Mouse (Mus musculus): ENCODE measurements at regions not wholly inside any gene's neighbourhood (a gene's known extent, or its start where the extent isn't known, plus 50 kb on each side); places are given as distances from the start of the nearest gene placed in this dataset.
"Not testable (repeated sequence)": the region's sequence is repeated elsewhere in the genome, so short reads cannot be mapped to it uniquely, and the experiment has no call there.

DNA sequence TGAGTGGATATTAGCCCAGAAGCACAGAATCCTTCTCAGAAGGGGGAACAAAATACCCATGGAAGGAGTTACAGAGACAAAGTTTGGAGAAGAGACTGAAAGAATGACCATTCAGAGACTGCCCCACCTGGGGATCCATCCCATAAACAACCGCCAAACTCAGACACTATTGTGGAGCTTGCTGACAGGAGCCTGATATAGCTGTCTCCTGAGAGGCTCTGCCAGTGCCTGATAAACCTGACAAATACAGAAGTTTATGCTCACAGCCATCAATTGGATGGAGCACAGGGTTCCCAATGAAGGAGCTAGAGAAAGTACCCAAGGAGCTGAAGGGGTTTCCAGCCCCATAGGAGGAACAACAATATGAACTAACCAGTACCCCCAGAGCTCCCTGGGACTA, 254.1 kb upstream of the Nr5a2 start:
- not testable (repeated sequence) for DNase-seq

DNA sequence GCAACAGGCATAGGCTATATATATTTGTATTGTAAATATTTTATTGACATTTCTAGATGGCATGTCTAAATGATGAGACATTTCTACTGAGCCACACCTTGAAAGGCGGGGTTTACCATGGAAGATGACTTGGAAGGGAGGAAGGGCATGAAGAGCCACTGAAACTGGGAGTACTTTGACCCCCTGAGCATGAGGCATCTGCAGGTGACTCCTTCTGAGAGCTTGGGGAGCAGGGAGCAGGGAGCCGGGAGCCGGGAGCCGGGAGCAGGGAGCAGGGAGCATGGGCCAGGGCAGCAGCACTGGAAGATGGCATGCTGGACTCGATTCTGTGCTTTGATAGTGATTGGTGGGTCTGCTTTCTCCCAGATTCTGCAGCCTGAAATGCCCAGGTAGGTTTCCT, 253.5 kb upstream of the Nr5a2 start:
- DNase-seq = no peak

DNA sequence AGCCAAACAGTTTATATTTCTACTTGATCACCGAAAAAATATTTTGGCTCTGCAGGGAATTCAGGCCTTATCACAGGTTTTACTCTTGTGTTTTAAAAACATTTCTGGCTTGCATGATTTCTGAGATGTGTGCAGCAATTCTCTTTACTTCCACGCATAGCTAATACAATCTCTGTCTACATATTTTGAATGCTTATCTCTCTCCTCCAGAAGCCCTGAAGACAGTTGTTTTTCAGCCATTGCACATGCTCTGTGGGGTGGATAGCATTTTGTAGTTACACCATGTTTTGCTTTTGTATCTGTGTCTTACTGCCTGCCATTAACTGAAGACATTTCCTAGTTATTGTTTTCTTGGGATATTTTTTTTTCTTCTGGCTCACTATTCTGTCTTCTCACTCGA, 252.6 kb upstream of the Nr5a2 start:
- DNase-seq = no peak

DNA sequence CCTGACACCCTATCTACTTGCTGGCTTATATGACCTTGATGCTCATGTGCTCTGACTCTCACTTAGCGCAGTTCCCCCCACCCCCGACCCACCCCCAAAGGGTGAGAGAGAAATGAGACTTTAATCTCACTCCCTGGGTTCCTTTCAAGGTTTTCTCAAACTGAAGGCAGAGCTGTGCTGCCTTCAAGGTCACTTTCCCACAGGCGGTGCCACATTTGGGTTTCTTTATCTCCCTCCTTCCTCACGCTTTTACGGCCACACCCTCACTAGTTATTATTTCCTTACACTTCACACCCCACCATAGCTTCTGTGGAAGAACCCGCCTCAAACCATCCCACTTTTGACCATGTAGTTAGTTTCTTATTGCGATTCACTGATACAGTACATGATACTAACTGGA, 244.1 kb upstream of the Nr5a2 start:
- no peak for DNase-seq

DNA sequence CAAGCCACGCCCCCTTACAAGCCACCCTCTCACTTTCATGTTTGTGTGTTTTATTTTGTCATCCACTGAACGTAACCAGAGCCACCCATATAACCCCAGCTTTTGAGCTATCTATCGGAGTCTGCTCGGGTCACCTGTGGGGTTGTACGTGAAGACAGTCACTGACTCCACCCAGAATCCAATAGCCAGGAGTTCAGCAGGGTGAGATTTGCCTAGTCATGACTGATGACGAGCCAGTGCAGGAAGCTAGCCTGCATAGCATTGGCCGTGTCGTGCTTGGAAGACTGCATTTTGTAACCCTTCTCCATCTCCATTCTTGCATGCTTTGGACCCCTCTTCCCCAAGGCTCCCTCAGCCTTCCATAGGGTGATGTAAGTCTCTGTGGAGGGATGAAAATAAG, 243.3 kb upstream of the Nr5a2 start:
- no peak for DNase-seq

DNA sequence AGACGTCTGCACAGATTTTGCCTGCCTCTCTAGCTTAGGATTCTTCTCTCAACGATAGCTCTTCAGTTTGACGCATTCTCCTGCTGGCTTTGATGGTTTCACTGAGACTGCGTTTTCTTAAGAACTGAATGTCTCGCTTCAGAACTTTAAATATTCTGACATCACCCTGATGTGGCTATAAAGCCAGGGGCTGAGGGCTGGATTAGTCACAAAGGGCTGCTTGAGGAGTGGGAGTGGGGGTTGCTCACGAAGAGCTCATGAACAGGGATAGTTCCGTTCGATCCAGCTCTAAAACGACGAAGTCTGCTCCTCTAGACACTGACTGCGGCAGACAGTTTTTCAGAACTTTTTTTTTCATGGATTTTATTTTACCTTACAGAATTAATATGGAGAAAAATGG, 240.7 kb upstream of the Nr5a2 start:
- DNase-seq = no peak

DNA sequence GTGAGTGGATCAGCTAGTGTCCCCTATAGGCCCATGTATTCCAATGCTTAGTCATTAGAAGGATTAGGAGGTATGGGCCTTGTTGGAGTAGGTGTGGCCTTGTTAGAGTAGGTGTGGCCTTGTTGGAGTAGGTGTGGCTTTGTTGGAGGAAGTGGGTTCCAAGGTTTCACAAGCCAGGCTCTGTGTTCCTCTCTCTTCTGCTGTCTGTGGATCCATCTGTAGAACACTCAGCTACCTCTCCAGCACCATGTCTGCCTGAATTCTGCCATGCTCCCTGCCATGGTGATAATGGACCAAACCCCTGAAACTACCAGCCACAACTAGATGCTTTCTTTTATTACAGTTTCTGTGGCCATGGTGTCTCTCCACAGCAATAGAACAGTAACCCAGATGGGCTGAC, 235.7 kb upstream of the Nr5a2 start:
- DNase-seq = no peak

DNA sequence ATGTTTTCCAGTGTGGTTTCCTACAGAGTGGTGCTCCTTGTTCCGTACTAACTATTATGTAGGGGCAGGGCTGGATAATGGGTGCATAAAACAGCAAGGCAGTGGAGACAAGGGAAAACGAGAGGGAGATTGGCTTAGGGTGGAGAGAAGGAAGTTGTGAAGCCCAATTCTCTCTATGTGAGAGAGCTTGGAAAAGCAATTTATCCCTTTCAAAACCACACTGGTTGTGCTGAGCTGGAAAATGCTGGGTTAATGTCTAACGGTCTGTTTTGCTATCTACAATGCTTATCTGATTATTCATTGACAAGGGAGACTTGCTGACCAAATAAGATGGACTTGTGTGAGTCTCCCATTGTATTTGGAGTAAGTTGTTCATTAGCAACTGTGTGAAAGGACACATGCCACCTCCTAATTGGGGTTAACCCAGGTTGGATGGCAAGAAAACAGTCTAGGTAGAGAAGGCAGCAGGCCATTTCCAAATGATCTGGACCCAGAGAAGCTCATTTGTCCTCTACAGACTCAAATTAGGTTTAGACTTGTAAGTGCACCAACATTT, 234.9 kb upstream of the Nr5a2 start:
- no peak for DNase-seq

DNA sequence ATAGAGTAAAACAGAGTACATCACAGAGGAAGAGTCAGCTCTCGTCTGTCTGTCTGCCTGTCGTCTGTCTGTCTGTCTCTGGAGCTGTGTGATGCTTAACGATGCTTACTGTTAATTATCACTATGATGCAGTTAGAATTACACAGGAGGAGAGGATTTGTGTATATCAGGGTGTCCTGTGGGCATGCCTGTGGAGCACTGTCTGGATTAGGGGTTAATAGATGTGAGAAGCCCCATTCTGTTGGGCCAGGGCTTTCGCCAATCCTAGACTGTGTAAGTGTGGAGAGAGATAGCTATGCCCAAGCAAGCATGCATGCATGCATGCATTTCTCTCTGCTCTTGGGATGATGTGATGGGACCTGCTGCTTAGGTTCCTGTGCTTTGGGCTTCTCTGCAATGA, 218.0 kb upstream of the Nr5a2 start:
- no peak for DNase-seq

DNA sequence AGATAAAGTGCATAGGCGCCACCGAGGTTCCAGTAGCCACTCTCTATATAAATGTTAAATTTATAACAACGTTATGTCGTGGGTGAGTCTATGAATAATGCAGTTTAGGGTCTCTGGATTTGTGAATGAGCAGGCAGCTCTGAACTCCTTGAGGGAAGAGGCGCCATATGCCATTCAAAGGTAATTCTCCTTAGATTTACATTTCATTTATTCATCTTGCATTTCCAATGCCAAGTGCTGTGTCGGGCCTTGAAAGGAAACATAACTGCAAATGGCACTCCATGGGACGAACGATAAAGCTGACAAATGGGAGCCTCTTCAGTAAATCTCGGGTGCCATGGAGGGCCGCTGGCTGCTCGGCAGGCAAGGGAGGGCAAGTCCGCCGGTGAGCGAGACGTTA, 216.4 kb upstream of the Nr5a2 start:
- no peak for DNase-seq

DNA sequence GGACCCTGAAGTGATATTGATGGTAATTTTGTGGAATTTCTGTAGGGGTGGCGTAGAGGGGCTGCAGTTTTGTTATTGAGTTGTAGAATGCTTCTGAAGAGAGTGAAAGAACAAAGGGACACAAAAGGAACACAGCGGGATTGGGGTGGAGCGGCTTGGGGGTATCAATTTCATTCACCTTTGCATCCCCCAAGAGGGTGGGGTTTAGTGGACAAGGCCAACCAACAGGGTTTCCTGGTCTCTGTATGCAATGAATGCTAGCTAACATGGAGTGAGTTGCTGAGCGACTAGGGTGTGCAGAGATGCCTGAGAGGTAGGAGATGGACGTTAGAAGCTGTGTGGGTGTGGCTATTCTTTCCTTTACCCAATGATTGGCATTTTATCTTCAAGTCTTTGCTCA, 213.8 kb upstream of the Nr5a2 start:
- DNase-seq = no peak

DNA sequence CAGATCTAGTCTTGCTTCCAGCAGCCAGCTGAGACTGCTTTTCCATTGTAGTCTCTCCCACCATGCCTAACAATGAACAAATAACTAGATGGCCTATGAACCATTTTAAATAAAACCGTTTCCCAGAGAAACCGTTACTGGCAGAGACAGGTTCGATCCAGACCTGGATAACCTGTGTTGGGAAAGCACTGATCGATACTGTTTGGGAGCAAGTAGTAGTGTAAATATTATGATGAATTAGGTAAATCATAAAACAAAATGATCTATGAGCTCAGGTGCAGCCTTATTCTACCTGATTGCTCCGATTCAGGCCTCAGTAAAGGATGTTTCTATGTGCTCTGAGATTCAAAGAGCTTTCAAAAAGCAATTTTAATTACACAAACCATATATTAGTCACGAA, 211.9 kb upstream of the Nr5a2 start:
- no peak for DNase-seq

DNA sequence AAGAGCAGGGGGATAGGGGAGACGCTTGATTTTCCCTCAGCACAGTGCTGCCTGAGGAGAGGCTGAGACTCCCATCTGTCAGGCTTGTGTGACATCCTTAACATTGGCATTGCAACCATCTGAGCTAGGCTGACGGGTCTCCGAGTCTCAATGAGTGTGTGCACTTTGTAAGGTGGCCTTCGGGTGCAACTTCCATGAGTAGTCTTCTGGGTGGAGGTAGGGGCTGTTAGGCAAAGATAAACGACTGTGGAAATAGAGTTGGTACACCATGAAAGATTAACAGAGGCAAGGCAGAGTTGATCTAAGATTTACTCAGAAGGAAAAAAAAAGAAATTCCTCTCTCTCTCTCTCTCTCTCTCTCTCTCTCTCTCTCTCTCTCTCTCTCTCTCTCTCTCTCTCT, 211.2 kb upstream of the Nr5a2 start:
- no peak for DNase-seq

DNA sequence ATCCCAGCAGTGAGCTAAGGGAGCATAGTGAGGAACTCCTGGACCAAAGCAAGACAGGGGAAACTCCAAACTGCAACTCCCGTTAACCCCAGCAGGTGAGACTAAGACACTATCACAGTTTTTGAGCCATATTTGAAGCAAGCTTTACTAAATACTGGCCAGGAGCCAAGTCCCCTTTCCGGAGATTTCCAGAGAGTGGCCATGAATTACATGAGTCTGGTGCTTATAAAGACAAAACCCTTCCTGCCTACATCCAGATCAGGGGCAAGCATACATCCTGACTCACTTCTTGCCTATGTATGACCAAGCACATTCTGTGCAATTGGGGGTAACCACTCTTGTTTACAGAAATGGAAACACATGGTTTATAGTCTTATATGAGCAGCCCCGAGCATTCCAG, 187.6 kb upstream of the Nr5a2 start:
- DNase-seq = no peak

DNA sequence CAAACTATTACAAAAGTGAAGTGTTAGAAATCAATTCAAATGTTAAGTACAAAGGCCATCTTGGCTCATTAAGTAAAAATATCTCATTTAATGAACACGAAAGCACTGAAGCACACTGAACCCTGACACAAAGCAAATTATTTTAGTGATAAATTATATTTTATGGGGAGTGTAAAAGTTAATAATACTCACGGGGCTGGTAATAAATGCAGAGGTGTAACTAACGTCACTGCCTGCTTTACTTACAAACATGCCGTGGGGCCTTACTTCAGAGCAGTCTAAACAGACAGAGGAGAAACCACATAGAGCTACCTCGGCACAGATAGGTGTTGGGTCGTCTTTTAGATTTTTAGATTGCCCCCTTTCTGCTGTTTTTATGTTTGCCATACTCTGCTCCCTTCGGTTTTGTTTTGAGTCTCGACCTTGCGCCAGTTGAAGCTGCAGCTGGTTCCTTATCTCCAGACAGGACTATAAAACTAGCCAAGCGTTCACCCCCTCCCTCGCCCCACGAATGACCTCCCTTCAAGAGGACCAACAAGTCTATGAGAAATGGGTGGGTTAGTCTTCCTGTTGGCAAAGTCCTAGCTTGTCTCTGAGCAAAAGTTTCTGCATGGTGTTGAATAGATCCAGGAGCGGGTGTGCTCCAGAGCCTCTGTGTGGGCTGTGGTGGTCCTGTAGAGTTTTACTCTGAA, 181.8 kb upstream of the Nr5a2 start:
- no peak for DNase-seq

DNA sequence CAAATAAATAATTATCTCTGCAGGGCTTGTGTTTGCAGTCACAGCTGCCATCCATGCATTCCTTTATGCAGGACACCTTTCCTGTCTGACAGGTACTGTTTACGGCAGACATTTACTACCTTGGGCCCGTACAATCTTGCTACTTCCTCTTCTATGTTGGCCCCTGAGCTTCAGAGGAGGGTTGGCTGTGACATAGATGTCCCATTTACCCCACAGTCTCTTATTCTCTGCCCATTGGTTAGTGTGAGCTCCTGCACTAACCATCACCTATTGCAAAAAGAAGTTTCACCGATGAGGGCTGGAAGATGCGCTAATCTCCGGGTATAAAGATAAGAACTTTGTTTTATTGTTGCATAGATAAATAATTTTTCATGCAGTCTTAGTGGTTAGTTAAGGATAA, 181.1 kb upstream of the Nr5a2 start:
- DNase-seq = no peak

DNA sequence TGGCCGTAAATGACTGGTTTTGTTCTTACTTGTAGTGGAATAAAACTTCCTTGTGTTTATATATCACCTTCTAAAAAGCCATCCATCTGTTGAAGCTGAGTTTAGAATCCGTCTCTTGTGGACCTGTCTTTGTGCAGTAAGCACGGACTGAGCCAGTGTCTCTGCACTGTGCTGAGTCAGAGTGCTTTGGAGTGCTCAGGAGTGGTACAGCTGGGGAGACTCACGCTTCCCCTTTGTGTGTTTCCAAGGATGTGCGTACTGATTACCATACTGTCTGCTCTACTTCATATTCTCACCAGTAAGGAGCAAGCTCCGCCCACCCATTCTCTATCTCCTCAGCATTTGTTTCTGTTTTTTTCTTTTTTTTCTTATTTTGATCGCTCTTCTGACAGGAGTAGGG, 175.9 kb upstream of the Nr5a2 start:
- no peak for DNase-seq

DNA sequence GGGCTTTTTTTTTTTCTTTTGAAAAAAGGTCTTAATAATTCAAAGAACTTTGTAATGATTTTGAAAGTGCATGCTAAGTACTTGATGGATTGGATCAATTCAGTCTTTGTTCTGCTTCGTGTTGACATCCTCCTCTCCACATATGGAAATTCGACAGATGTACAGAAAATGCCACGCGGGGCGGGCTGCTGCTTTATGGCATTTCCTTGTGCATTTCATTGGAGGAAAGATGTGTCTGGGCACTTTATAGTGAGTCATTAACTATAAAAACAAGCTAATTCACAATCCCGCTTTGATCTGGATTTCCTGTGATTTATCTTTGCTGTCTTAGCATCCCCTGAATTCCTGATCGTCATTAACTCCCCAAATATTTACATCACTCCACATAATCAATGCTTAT, 173.5 kb upstream of the Nr5a2 start:
- DNase-seq = no peak

DNA sequence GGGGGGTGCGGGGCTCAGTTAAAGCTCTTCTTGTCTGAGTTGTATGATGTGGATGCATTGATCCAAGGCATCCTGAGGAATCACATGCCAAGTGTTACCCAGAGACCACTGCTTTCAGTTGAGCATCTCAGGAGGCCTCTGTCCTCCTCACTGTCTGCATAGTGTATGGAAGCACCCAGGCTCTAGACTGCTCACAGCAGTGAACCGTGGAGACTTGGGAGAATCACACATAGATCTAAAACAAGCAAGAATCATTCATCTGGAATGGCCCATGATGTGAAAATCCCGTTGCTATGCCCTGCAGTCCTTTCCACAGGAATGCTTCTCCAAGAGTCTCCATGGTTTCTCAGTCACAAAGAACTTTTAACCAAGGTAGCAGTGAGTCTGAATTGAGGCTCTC, 170.0 kb upstream of the Nr5a2 start:
- DNase-seq = no peak

DNA sequence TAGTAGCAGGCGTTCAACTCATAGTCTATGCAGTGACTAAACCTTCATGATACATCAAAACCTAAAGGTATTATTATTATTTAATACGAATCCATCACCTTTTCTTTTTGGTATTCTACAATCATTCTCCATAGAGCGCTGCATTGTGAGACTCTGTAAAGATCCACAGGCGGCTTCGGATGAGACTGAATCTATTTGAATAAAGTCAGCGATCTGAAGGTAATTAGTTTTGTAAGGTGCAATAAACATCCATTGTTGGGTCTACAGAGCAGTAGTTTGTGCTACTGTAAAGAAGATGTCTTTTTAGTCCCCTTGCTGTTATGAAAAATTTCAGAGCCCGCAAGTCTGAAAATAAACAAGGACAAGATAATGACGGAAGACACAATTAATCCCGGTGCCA, 168.9 kb upstream of the Nr5a2 start:
- no peak for DNase-seq

DNA sequence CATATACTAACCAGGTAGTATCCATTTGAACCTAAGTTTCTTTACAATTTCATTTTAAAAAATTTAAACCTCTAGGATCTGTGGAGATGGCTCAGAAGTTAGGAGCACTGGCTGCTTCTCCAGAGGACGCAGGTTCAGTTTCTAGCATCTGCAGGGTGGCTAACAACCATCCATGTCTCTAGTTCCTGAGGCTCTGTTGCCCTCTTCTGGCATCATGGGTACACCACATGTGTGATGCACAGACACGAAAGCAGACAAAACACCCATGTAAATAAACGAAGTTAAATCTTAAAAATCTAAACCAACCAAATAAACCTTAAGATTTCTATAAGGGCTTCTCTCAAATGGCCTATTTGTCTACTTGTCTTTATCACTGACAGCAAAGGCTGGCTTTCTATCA, 157.6 kb upstream of the Nr5a2 start:
- no peak for DNase-seq

DNA sequence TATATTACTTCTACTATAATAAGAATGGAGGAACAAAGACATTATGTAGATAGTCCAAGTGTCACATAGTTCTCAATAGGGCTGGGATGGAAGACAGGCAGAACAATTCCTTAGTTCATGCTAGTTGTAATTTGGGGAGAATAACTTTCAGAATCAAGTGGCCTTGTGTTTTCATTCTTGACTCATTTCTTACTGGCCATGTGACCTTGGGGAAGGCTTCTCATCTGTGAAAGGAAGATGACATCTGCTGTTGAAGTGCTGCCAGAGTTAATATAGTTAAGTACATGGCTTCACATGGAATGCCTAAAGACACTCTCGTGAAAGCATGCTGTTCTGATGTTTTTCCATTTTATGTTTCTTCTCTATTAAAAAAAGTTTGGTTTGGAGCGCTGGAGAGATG, 146.2 kb upstream of the Nr5a2 start:
- DNase-seq = no peak

DNA sequence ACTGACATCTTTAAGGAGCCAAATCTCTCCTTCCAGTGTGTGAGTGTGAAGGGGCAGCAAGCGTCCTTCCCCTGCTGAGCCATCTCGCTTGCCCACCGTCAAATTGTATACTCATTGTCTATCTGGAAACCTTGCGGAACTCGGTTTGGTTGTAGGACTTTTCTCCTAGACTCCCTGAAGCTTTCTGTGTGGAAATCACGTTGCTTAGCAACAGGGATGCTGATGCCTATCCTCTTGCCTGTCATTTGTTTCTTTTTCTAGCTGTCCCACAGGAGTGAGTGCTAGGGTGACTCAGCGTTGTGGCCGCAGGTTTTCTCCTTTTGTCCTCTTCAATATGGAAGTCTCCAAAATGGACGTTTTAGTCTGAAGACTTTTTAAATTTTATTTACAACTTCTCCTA, 131.5 kb upstream of the Nr5a2 start:
- DNase-seq = no peak

DNA sequence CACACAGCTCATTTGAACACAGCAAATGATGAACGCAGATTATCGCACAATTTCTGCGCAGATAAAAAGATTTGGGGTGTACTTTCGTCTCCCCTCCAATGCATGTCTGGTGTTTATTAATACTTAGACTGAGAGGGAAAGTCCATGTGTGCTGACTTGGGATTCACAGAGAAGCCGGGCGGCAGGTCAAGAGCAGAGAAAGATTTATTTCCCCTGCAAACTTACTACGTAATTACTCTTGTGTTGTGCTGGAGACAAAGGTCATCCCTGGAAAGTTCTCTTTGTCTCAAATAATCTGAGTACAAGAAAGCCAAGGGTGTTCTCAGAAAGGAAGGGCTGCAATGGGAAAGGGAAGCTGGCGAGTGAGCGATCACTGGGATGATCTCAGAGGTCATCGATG, 127.9 kb upstream of the Nr5a2 start:
- DNase-seq = no peak

DNA sequence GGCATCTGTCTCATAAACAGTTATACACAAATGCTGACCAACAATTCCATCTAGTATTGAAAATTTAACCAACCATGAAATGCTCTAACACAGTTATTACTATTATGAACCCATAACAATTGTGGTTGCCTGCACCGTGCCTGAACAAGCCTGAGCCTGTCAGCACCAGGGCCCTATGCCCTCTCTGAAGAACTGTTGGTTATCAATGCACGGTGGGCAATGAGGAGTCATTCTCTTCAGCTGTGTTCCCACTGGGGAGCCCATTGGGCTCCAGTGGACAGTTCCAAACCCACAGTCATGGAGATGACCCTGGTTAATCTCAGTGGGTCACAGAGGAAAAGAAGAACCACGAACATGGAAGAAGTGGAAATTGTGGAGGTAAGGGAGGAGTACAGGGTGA, 126.5 kb upstream of the Nr5a2 start:
- DNase-seq = no peak

DNA sequence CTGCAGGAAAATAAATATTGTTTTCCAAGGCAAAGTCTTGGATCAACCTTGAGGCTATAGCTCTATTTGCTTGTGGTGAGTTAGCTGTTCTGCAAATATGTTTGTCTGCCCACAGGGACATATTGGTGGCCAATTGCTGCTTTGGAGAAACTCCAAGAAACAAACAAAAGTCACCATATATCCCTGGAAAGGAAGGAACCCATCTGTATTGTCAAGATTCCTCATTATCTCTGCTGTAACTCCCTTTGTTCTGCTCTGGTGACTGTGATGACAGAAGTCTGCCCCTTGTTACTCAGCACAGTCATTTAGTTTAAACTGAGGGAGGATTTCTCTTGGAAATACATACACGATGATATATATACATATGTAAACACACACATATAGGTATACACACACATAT, 123.3 kb upstream of the Nr5a2 start:
- no peak for DNase-seq

Data from thymus, postnatal 25 days (tissue).